ENCODE assay signal across 11 mouse cellular contexts in genomic region chr16:96969643-96970042, GRCm38 (mm10).
DNase-seq lines count a peak whose midpoint lies in the region; ATAC-seq lines count a peak whose summit lies in the region.
"Had no signal": no experiment of that assay in that cellular context is flagged by ENCODE, and none has a peak within 500 bp of the region (broad histone marks: within the 10 kb centered on the region; RNA-seq: fewer than 3 reads in every experiment).

No protein-coding gene starts in this region.

- WGBS in hindbrain, embryonic 13.5 days = 73% methylated on average over 2 of the region's 2 CpGs
- WGBS in midbrain, embryonic 14.5 days = 49% methylated on average over 2 of the region's 2 CpGs
- WGBS in kidney, embryonic 14.5 days = 86% methylated on average over 2 of the region's 2 CpGs

- H3K4me3 ChIP-seq in hindbrain, embryonic 13.5 days = no peak overlapping the region
- no peak overlapping the region for H3K4me3 ChIP-seq in midbrain, embryonic 14.5 days (replicated peaks; ENCODE audit: low read depth, low read length)
- H3K4me3 ChIP-seq in kidney, embryonic 14.5 days (ENCODE audit: low read length) = no peak overlapping the region

- peaks cover 24% of the 10 kb centered on the region for H3K4me1 ChIP-seq in hindbrain, embryonic 13.5 days (replicated peaks)
- H3K4me1 ChIP-seq in midbrain, embryonic 14.5 days (ENCODE audit: control insufficient read depth, insufficient read depth, low read length) = peaks cover 41% of the 10 kb centered on the region
- no peaks in the 10 kb centered on the region for H3K4me1 ChIP-seq in kidney, embryonic 14.5 days (ENCODE audit: control insufficient read depth, insufficient read depth, low read length)

- no peak overlapping the region for H3K4me2 ChIP-seq in hindbrain, embryonic 13.5 days
- no peak overlapping the region for H3K4me2 ChIP-seq in midbrain, embryonic 14.5 days (ENCODE audit: low read length)
- H3K4me2 ChIP-seq in kidney, embryonic 14.5 days (replicated peaks; ENCODE audit: low read depth, low read length) = no peak overlapping the region

- peak; percentile 11 for DNase-seq in cerebellum, adult 9-11 months
- DNase-seq in cerebellum, postnatal 4 days (ENCODE audit: low spot score in 2 of 2) = no peak
- peak; percentile 78 for DNase-seq in midbrain, embryonic 14.5 days
- no peak for DNase-seq in ovary, adult 18-20 months (ENCODE audit: low spot score)
- DNase-seq in adrenal gland, postnatal 36 days = no peak
- DNase-seq: B cell, adult 2 months; heart, postnatal 36 days had no signal

- H3K36me3 ChIP-seq in hindbrain, embryonic 13.5 days = no peaks in the 10 kb centered on the region
- H3K36me3 ChIP-seq in midbrain, embryonic 14.5 days (ENCODE audit: control insufficient read depth, insufficient read depth, low read length) = no peaks in the 10 kb centered on the region
- H3K36me3 ChIP-seq in kidney, embryonic 14.5 days (ENCODE audit: control insufficient read depth, insufficient read depth, low read length) = no peaks in the 10 kb centered on the region

- H3K9ac ChIP-seq in hindbrain, embryonic 13.5 days = no peak overlapping the region
- H3K9ac ChIP-seq in midbrain, embryonic 14.5 days (replicated peaks; ENCODE audit: low read length) = no peak overlapping the region
- no peak overlapping the region for H3K9ac ChIP-seq in kidney, embryonic 14.5 days (ENCODE audit: low read depth, low read length)

- H3K9me3 ChIP-seq in hindbrain, embryonic 13.5 days = no peaks in the 10 kb centered on the region
- no peaks in the 10 kb centered on the region for H3K9me3 ChIP-seq in midbrain, embryonic 14.5 days (ENCODE audit: control insufficient read depth, low read length)
- H3K9me3 ChIP-seq in kidney, embryonic 14.5 days (ENCODE audit: control insufficient read depth, low read length) = no peaks in the 10 kb centered on the region

- no peaks in the 10 kb centered on the region for H3K27me3 ChIP-seq in hindbrain, embryonic 13.5 days
- no peaks in the 10 kb centered on the region for H3K27me3 ChIP-seq in midbrain, embryonic 14.5 days (ENCODE audit: control insufficient read depth, insufficient read depth, low read length)
- H3K27me3 ChIP-seq in kidney, embryonic 14.5 days (ENCODE audit: control insufficient read depth, insufficient read depth, low read length) = no peaks in the 10 kb centered on the region

- ATAC-seq in common myeloid progenitor, adult 5-6 weeks (replicated peaks; ENCODE audit: low read depth, poor library complexity, severe bottlenecking) = 0 out of 2 replicates have a peak, but pooled peaks have one; percentile 42
- ATAC-seq in hindbrain, embryonic 13.5 days (ENCODE audit: low FRiP score) = peak; percentile 89
- ATAC-seq in midbrain, embryonic 14.5 days (ENCODE audit: low FRiP score, low TSS enrichment) = peak; percentile 64; the same call in 1 of the 2 replicates
- ATAC-seq in kidney, embryonic 14.5 days (ENCODE audit: low FRiP score, low TSS enrichment) = no peak

- peak overlapping the region; percentile 84 for H3K27ac ChIP-seq in hindbrain, embryonic 13.5 days
- peak overlapping the region; percentile 80 for H3K27ac ChIP-seq in midbrain, embryonic 14.5 days (replicated peaks; ENCODE audit: low read depth, low read length)
- H3K27ac ChIP-seq in kidney, embryonic 14.5 days (ENCODE audit: low read depth, low read length) = no peak overlapping the region
- H3K27ac ChIP-seq: macrophage had no signal

Comparison
In these comparisons a context has a peak if more than half of its experiments do, and no peak if none do; other contexts are left out.
1. DNase-seq: peak in cerebellum, adult 9-11 months (single experiment) and midbrain, embryonic 14.5 days (single experiment); none in cerebellum, postnatal 4 days (0 of 2), ovary, adult 18-20 months (single experiment) and adrenal gland, postnatal 36 days (0 of 2).